Mouse (Mus musculus) limb, embryonic 15.5 days (tissue): ENCODE measurements around the gene Olfr965. TPM values are rescaled to one million over a fixed set of nuclear protein-coding genes. Genes with fewer than 3 reads are reported as not detected.
"Not testable (repeated sequence)": the region's sequence is repeated elsewhere in the genome, so short reads cannot be mapped to it uniquely, and the experiment has no call there.

ENCODE experiments used
- ATAC-seq: fragments of 200-750 bp; cut with Nextera tagmentation; 2 replicates; pipeline ENCODE4 v1.8.0; 2017; ENCODE audit warnings: low read depth, moderate TSS enrichment; ENCODE audit not compliant: insufficient number of reproducible peaks, low FRiP score, low TSS enrichment
- H3K27ac ChIP-seq: fragments of 300-500 bp; sonication (generic); 2 replicates; pipeline ENCODE4 v1.5.1; 2015; ENCODE audit warnings: moderate library complexity, mild to moderate bottlenecking, inconsistent platforms
- H3K27me3 ChIP-seq: fragments of 300-500 bp; sonication (generic); 2 replicates; pipeline ENCODE4 v1.6.1; 2015; ENCODE audit warnings: inconsistent platforms
- H3K36me3 ChIP-seq: fragments of 300-500 bp; sonication (generic); 2 replicates; pipeline ENCODE4 v1.6.1; 2015; ENCODE audit warnings: inconsistent platforms
- H3K4me1 ChIP-seq: fragments of 300-500 bp; sonication (generic); 2 replicates; pipeline ENCODE4 v1.6.1; 2015; ENCODE audit warnings: inconsistent platforms
- H3K4me2 ChIP-seq: fragments of 300-500 bp; sonication (generic); 2 replicates; pipeline ENCODE4 v1.6.1; 2015; ENCODE audit warnings: mild to moderate bottlenecking, inconsistent platforms
- H3K4me3 ChIP-seq: fragments of 300-500 bp; sonication (generic); 2 replicates; pipeline ENCODE4 v1.5.1; 2015; ENCODE audit warnings: mild to moderate bottlenecking, inconsistent platforms
- H3K9ac ChIP-seq: fragments of 300-500 bp; sonication (generic); 2 replicates; pipeline ENCODE4 v1.6.1; 2015; ENCODE audit warnings: inconsistent platforms
- H3K9me3 ChIP-seq: fragments of 300-500 bp; sonication (generic); 2 replicates; pipeline ENCODE4 v1.6.1; 2016; ENCODE audit warnings: inconsistent platforms
- WGBS: fragments of 180-500 bp; shearing (Covaris S2); methylation state at CpG from one replicate; pipeline ENCODE4 v1.1.7; 2015; 5-methylcytosine and 5-hydroxymethylcytosine counted together
- polyA plus RNA-seq: library from polyadenylated mRNA; unstranded; fragments of >200 nt; fragmentation: Nextera tagmentation; extraction: Ambion mirVana; gene quantifications from 2 replicates; pipeline ENCODE4 v1.2.1, GENCODE M21; 2015

Olfr965 gene
- not detected in 2 replicates for polyA plus RNA-seq

- Histone ChIP-seq H3K4me2 (no peak within 1 kb of the TSS), H3K9me3 (no peaks in the 10 kb centered on the region), H3K27me3 (no peaks in the 10 kb centered on the region), H3K27ac (no peak within 1 kb of the TSS), H3K4me3 (no peak within 1 kb of the TSS), H3K4me1 (no peaks in the 10 kb centered on the region), H3K36me3 (no peaks in the 10 kb centered on the region), H3K9ac (no peak within 1 kb of the TSS)
- no peak for ATAC-seq
Measured at GRCm38 (mm10) chr9:39711053-39711452, at the start of gene Olfr965. Gene Olfr965, plus strand, starts transcription at chr9:39711353.

GRCm38 (mm10) chr9:39666905-39667304 is 44.2 kb upstream of the Olfr965 start, which contains the start of gene Olfr963:
Gene Olfr963, plus strand, starts transcription at chr9:39667205.
- Histone ChIP-seq H3K27me3 (no peaks in the 10 kb centered on the region), H3K27ac (no peak within 1 kb of the TSS), H3K9me3 (no peaks in the 10 kb centered on the region), H3K36me3 (no peaks in the 10 kb centered on the region), H3K4me2 (no peak within 1 kb of the TSS), H3K4me3 (no peak within 1 kb of the TSS), H3K9ac (no peak within 1 kb of the TSS), H3K4me1 (no peaks in the 10 kb centered on the region)
- no peak for ATAC-seq
- WGBS, result 85% methylated on average over 1 of the region's 1 CpGs

DNA sequence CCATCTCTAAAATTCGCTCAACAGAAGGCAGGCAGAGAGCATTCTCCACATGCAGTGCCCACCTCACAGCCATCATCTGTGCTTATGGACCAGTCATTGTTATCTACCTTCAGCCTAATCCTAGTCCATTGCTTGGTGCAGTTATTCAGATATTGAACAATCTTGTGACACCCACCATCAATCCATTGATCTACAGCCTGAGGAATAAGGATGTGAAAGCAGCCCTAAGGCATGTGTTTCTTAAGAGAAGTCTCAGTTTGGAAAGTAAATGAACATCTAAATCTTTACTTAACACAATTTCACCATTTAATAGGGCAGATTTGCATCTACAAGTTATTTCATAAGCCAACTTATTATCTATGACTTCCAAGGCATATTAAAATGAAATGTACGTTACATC is 41.4 kb upstream of the Olfr965 start:
- H3K27me3 ChIP-seq, result no peaks in the 10 kb centered on the region
- no peak overlapping the region for H3K9ac ChIP-seq
- H3K4me2 ChIP-seq, result no peak overlapping the region
- no peaks in the 10 kb centered on the region for H3K4me1 ChIP-seq
- no peaks in the 10 kb centered on the region for H3K36me3 ChIP-seq
- 80% methylated on average over 2 of the region's 2 CpGs for WGBS
- H3K27ac ChIP-seq, result no peak overlapping the region
- no peak overlapping the region for H3K4me3 ChIP-seq
- no peak for ATAC-seq
- H3K9me3 ChIP-seq, result no peaks in the 10 kb centered on the region

DNA sequence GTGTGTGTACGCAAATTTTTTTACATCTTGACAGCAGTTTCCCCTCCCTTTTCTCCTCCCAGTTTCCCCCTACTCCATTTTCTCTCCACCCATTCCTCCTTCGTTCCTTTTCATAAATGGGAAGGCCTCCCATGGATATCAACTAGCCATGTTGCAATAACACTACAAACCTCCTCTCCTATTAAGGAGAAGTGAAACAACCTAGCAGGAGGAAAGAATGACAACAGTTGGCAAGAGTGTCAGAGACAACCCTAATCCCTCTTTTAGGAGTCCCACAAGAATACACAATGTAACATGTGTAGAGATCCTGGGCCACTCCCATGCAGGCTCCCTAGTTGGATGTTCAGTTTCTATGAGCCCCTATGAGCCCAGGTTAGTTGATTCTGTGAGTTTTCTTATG is 36.3 kb upstream of the Olfr965 start:
- ATAC-seq, result no peak
- no peak overlapping the region for H3K4me2 ChIP-seq
- no peaks in the 10 kb centered on the region for H3K9me3 ChIP-seq
- no peaks in the 10 kb centered on the region for H3K36me3 ChIP-seq
- no peak overlapping the region for H3K9ac ChIP-seq
- no peaks in the 10 kb centered on the region for H3K27me3 ChIP-seq
- H3K4me1 ChIP-seq, result no peaks in the 10 kb centered on the region
- 78% methylated on average over 2 of the region's 2 CpGs for WGBS
- no peak overlapping the region for H3K27ac ChIP-seq
- no peak overlapping the region for H3K4me3 ChIP-seq

GRCm38 (mm10) chr9:39678557-39678956 is 32.6 kb upstream of the Olfr965 start:
- Histone ChIP-seq H3K4me1 (no peaks in the 10 kb centered on the region), H3K4me2 (no peak overlapping the region), H3K27me3 (no peaks in the 10 kb centered on the region), H3K4me3 (no peak overlapping the region), H3K27ac (no peak overlapping the region), H3K36me3 (no peaks in the 10 kb centered on the region), H3K9ac (no peak overlapping the region), H3K9me3 (no peaks in the 10 kb centered on the region)
- 93% methylated on average over 2 of the region's 2 CpGs for WGBS
- ATAC-seq, result no peak

DNA sequence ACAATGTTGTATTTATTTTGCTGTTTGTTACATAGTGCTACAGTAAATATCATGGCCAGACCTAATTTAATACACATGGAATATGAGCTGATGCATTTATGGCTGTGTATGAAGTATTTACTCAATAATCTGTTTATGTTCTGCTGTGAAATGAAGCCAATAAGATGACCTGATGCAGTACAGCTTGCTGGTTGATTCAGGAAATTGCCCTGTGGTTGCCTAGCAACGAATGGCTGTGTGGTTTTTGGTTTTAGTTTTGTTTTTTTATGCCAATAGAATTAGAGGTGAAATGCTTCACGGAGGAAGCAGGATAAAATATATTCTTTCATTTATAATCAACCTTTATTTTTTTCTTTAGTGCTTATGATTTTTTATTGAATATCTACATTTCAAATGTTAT is 31.9 kb upstream of the Olfr965 start:
- Histone ChIP-seq H3K9me3 (no peaks in the 10 kb centered on the region), H3K4me2 (no peak overlapping the region), H3K36me3 (no peaks in the 10 kb centered on the region), H3K4me3 (no peak overlapping the region), H3K4me1 (no peaks in the 10 kb centered on the region), H3K9ac (no peak overlapping the region), H3K27ac (no peak overlapping the region), H3K27me3 (no peaks in the 10 kb centered on the region)
- no peak for ATAC-seq
- 51% methylated on average over 2 of the region's 2 CpGs for WGBS

GRCm38 (mm10) chr9:39701123-39701522 is 10.0 kb upstream of the Olfr965 start:
- H3K27me3 ChIP-seq, ATAC-seq, H3K36me3 ChIP-seq, H3K4me3 ChIP-seq, H3K4me1 ChIP-seq, H3K27ac ChIP-seq, H3K9me3 ChIP-seq, H3K9ac ChIP-seq, H3K4me2 ChIP-seq: not testable (repeated sequence)
- 82% methylated on average over 8 of the region's 8 CpGs for WGBS

GRCm38 (mm10) chr9:39707017-39707416 is 4.1 kb upstream of the Olfr965 start, which contains the start of gene Olfr149:
Gene Olfr149, minus strand, starts transcription at chr9:39707117.
- Histone ChIP-seq H3K27me3 (no peaks in the 10 kb centered on the region), H3K4me2 (no peak within 1 kb of the TSS), H3K36me3 (no peaks in the 10 kb centered on the region), H3K9me3 (no peaks in the 10 kb centered on the region), H3K4me1 (no peaks in the 10 kb centered on the region), H3K27ac (no peak within 1 kb of the TSS), H3K4me3 (no peak within 1 kb of the TSS), H3K9ac (no peak within 1 kb of the TSS)
- ATAC-seq, result no peak

DNA sequence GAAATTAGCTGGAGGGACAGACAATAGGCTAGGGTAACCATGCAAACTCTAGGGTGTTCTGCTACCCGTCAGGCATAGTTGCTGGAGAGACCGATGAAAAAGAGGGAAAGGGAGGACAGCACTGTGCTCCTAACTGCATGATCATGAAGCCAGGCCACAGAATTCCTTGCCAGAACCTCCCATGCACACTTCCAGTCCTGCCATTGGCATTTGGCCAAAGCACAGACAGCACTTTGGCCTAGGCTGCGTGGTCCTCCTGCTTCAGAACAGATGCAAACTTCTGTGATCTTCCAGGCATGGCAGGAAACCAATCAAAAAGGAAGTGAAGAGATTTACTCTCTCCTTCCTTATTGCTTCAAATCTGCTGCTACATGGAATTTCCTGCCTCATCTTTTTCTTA is 2.2 kb upstream of the Olfr965 start:
- Histone ChIP-seq H3K4me1 (no peaks in the 10 kb centered on the region), H3K27me3 (no peaks in the 10 kb centered on the region), H3K27ac (no peak overlapping the region), H3K9ac (no peak overlapping the region), H3K9me3 (no peaks in the 10 kb centered on the region), H3K4me3 (no peak overlapping the region), H3K4me2 (no peak overlapping the region), H3K36me3 (no peaks in the 10 kb centered on the region)
- 50% methylated on average over 3 of the region's 3 CpGs for WGBS
- ATAC-seq, result no peak

DNA sequence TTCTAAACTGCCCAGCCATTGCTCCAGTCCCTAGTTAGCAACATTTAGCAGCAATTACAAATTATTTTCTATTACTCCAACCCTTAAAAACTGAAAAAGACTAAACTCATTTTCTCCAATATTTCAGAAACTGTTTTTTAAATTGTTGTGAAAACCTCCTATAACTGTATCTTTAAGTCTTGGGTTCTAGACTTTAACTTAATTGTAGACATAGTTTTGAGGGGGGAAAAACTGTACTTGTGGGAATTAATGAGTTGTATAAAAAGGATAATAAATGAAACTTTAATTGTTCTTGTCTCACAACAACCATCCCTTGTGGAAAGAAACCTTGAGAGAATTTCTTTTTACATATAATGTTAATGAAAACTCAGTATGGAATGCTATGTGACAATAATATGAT is 19.5 kb downstream of the Olfr965 start, which contains the start of gene Olfr150:
Gene Olfr150 (plus strand): TSS at position 301 of the 400 bp plus-strand sequence.
- Histone ChIP-seq H3K4me3 (no peak within 1 kb of the TSS), H3K36me3 (no peaks in the 10 kb centered on the region), H3K4me1 (no peaks in the 10 kb centered on the region), H3K9ac (no peak within 1 kb of the TSS), H3K27me3 (no peaks in the 10 kb centered on the region), H3K9me3 (no peaks in the 10 kb centered on the region), H3K4me2 (no peak within 1 kb of the TSS), H3K27ac (no peak within 1 kb of the TSS)
- no peak for ATAC-seq

DNA sequence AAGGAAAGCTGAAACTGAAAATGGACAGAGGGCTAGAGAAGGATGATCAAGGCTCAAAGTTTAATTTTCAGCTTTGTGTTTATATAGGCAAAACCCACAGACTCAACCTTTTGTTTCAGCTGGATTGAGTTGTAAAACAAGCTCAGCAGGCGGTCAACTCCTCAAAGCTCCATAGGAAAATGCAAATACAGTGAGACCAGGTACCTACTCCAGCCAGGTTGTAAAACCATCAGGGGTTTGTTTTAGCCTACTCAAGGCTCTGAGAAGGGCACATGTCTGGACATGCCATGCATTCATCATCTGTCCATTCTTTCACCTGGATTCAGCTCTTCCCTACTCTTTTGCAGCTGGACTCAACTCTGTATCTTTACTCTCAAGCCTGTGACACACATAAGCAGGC is 29.6 kb downstream of the Olfr965 start:
- Histone ChIP-seq H3K4me3 (no peak overlapping the region), H3K27ac (no peak overlapping the region), H3K36me3 (no peaks in the 10 kb centered on the region), H3K9ac (no peak overlapping the region), H3K4me2 (no peak overlapping the region), H3K4me1 (no peaks in the 10 kb centered on the region), H3K27me3 (no peaks in the 10 kb centered on the region), H3K9me3 (no peaks in the 10 kb centered on the region)
- no peak for ATAC-seq
- 91% methylated on average over 1 of the region's 1 CpGs for WGBS

DNA sequence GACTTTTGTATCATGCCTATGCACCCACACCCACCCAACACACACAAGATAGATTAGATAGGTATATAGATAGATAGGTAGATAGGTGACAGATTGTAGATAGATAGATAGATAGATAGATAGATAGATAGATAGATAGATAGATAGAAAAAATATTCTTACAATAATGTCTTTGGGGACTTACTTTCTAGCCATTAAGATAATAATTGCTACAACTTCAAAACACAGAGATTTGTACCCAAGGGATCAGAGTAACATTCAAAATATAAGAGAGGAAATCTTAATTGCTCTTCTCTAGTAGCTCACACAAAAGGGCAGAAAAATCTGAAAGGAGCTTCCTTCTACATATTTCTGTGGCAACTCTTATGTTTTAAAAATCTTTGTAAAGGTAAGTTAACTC is 34.8 kb downstream of the Olfr965 start, which contains the start of gene Olfr967:
Gene Olfr967 (plus strand): TSS at position 301 of the 400 bp plus-strand sequence.
- ATAC-seq, result no peak
- no peak within 1 kb of the TSS for H3K4me2 ChIP-seq
- H3K9me3 ChIP-seq, result no peaks in the 10 kb centered on the region
- H3K27ac ChIP-seq, result no peak within 1 kb of the TSS
- H3K27me3 ChIP-seq, result no peaks in the 10 kb centered on the region
- no peak within 1 kb of the TSS for H3K4me3 ChIP-seq
- no peaks in the 10 kb centered on the region for H3K4me1 ChIP-seq
- no peaks in the 10 kb centered on the region for H3K36me3 ChIP-seq
- H3K9ac ChIP-seq, result no peak within 1 kb of the TSS

GRCm38 (mm10) chr9:39746428-39746827 is 35.3 kb downstream of the Olfr965 start:
- no peak for ATAC-seq
- no peak overlapping the region for H3K27ac ChIP-seq
- H3K36me3 ChIP-seq, result no peaks in the 10 kb centered on the region
- 86% methylated on average over 1 of the region's 1 CpGs for WGBS
- no peak overlapping the region for H3K4me2 ChIP-seq
- H3K4me1 ChIP-seq, result no peaks in the 10 kb centered on the region
- H3K4me3 ChIP-seq, result no peak overlapping the region
- H3K9ac ChIP-seq, result no peak overlapping the region
- H3K27me3 ChIP-seq, result no peaks in the 10 kb centered on the region
- no peaks in the 10 kb centered on the region for H3K9me3 ChIP-seq
